Comparison of ENCODE assay signal across 8 mouse cellular contexts in genomic region chr19:42430981-42431380, GRCm38 (mm10). TPM values are rescaled to one million over a fixed set of nuclear protein-coding genes. Genes with fewer than 3 reads are reported as not detected.
DNase-seq lines count a peak whose midpoint lies in the region; ATAC-seq and TF ChIP-seq lines count a peak whose summit lies in the region.

No protein-coding gene starts in this region.

- TF ChIP-seq POLR2A in brain, embryonic 14.5 days (IDR thresholded peaks at IDR 0.05; ENCODE audit: borderline replicate concordance, extremely low read depth, insufficient read depth, insufficient read length, poor library complexity, severe bottlenecking) = no peak
- no peak for TF ChIP-seq POLR2A in thymus, adult 2 months (IDR thresholded peaks at IDR 0.05; ENCODE audit: control insufficient read depth, extremely low read depth, insufficient read depth, low read length, poor library complexity)

- DNase-seq in heart, adult 9 months (ENCODE audit: low spot score in 2 of 2) = no peak
- peak; percentile 63 for DNase-seq in brain, embryonic 14.5 days (ENCODE audit: low read depth)
- peak; percentile 29 for DNase-seq in hindbrain, embryonic 11.5 days (ENCODE audit: low spot score)
- DNase-seq in embryo, embryonic 10.5 days (ENCODE audit: low spot score) = no peak
- DNase-seq in thymus, adult 2 months = no peak
- no peak for DNase-seq in embryo, embryonic 11 days

- ATAC-seq in heart, embryonic 14.5 days (ENCODE audit: insufficient number of reproducible peaks, insufficient read depth, low FRiP score, low read depth) = no peak
- ATAC-seq in hindbrain, embryonic 11.5 days (ENCODE audit: low FRiP score) = peak; percentile 38
- peak; percentile 18; the same call in 1 of the 2 replicates for ATAC-seq in midbrain, embryonic 13.5 days

- peaks cover 0 to 12% of the 10 kb centered on the region in 2 experiments; a peak in 3 of 4 replicates for H3K4me1 ChIP-seq in heart, embryonic 14.5 days (ENCODE audit: control insufficient read depth in 2 of 2, insufficient read depth in 2 of 2, low read length in 2 of 2)
- H3K4me1 ChIP-seq in hindbrain, embryonic 11.5 days (replicated peaks; ENCODE audit: control insufficient read depth, insufficient read depth, low read length) = peaks cover 5% of the 10 kb centered on the region; the same call in 1 of the 2 replicates
- peaks cover 18% of the 10 kb centered on the region for H3K4me1 ChIP-seq in midbrain, embryonic 13.5 days (replicated peaks)
- H3K4me1 ChIP-seq in thymus, adult 2 months (replicated peaks; ENCODE audit: control insufficient read depth, insufficient read depth, low read length) = no peaks in the 10 kb centered on the region; the same call in 1 of the 2 replicates

- H3K4me3 ChIP-seq in heart, embryonic 14.5 days (ENCODE audit: control insufficient read depth in 1 of 2, insufficient read depth in 1 of 2, low read depth in 1 of 2, low read length in 2 of 2) = peak overlapping the region in 1 of 2 experiments; percentile 48; a peak in 3 of 4 replicates
- H3K4me3 ChIP-seq in hindbrain, embryonic 11.5 days (ENCODE audit: low read depth, low read length) = peak overlapping the region; percentile 52
- peak overlapping the region; percentile 62 for H3K4me3 ChIP-seq in midbrain, embryonic 13.5 days (replicated peaks)
- no peak overlapping the region for H3K4me3 ChIP-seq in thymus, adult 2 months (ENCODE audit: control insufficient read depth, insufficient read depth, low read length)

- H3K27ac ChIP-seq in heart, embryonic 14.5 days (replicated peaks in 1 of 2; ENCODE audit: control insufficient read depth in 1 of 2, insufficient read depth in 1 of 2, low read depth in 2 of 2, low read length in 2 of 2) = no peak overlapping the region
- H3K27ac ChIP-seq in hindbrain, embryonic 11.5 days (ENCODE audit: low read depth, low read length) = no peak overlapping the region
- H3K27ac ChIP-seq in midbrain, embryonic 13.5 days = peak overlapping the region; percentile 39; the same call in 1 of the 2 replicates
- no peak overlapping the region for H3K27ac ChIP-seq in thymus, adult 2 months (ENCODE audit: control insufficient read depth, insufficient read depth, low read length)

- peaks cover 86% of the 10 kb centered on the region for H3K27me3 ChIP-seq in heart, embryonic 14.5 days (ENCODE audit: control insufficient read depth, insufficient read depth, low read length)
- peaks cover 30% of the 10 kb centered on the region for H3K27me3 ChIP-seq in hindbrain, embryonic 11.5 days (ENCODE audit: control insufficient read depth, insufficient read depth, low read length)
- H3K27me3 ChIP-seq in midbrain, embryonic 13.5 days = peaks cover 48% of the 10 kb centered on the region
- H3K27me3 ChIP-seq in thymus, adult 2 months (ENCODE audit: control insufficient read depth, insufficient read depth, low read length) = peaks cover 14% of the 10 kb centered on the region

- H3K4me2 ChIP-seq in heart, embryonic 14.5 days (ENCODE audit: low read length) = peak overlapping the region; percentile 88
- peak overlapping the region; percentile 72 for H3K4me2 ChIP-seq in hindbrain, embryonic 11.5 days (replicated peaks; ENCODE audit: low read depth, low read length)
- H3K4me2 ChIP-seq in midbrain, embryonic 13.5 days (replicated peaks) = peak overlapping the region; percentile 77

- H3K36me3 ChIP-seq in heart, embryonic 14.5 days (ENCODE audit: control insufficient read depth, insufficient read depth, low read length) = no peaks in the 10 kb centered on the region
- H3K36me3 ChIP-seq in hindbrain, embryonic 11.5 days (ENCODE audit: control insufficient read depth, insufficient read depth, low read length) = no peaks in the 10 kb centered on the region
- no peaks in the 10 kb centered on the region for H3K36me3 ChIP-seq in midbrain, embryonic 13.5 days
- H3K36me3 ChIP-seq in thymus, adult 2 months (ENCODE audit: control insufficient read depth, insufficient read depth, low read length) = no peaks in the 10 kb centered on the region

- WGBS in heart, embryonic 14.5 days = 7% methylated on average over 17 of the region's 19 CpGs
- 2% methylated on average over 19 of the region's 19 CpGs for WGBS in hindbrain, embryonic 11.5 days
- 1% methylated on average over 19 of the region's 19 CpGs for WGBS in midbrain, embryonic 13.5 days
- WGBS in thymus, adult 2 months = 11% methylated on average over 19 of the region's 19 CpGs

- TF ChIP-seq CTCF in brain, embryonic 14.5 days (IDR thresholded peaks at IDR 0.05; ENCODE audit: borderline replicate concordance, extremely low read depth, insufficient read depth, insufficient read length) = no peak
- TF ChIP-seq CTCF in thymus, adult 2 months (IDR thresholded peaks at IDR 0.05; ENCODE audit: borderline replicate concordance, control insufficient read depth, extremely low read depth, insufficient read depth, low read length, poor library complexity) = no peak

- no peak overlapping the region for H3K9ac ChIP-seq in heart, embryonic 14.5 days (ENCODE audit: low read length)
- H3K9ac ChIP-seq in hindbrain, embryonic 11.5 days (ENCODE audit: low read depth, low read length) = peak overlapping the region; percentile 12
- H3K9ac ChIP-seq in midbrain, embryonic 13.5 days (replicated peaks) = peak overlapping the region; percentile 86

- H3K9me3 ChIP-seq in heart, embryonic 14.5 days (ENCODE audit: control insufficient read depth, low read length) = no peaks in the 10 kb centered on the region
- no peaks in the 10 kb centered on the region for H3K9me3 ChIP-seq in hindbrain, embryonic 11.5 days (ENCODE audit: control insufficient read depth, low read length)
- no peaks in the 10 kb centered on the region for H3K9me3 ChIP-seq in midbrain, embryonic 13.5 days

RNA-seq across cellular contexts. Expression of gene Crtac1, which starts 0.6 kb away (rescaled TPM):
- polyA plus RNA-seq in heart, embryonic 14.5 days (2014; fragmentation: Nextera tagmentation; extraction: Ambion mirVana) = 0.80 and 1.1 TPM in 2 replicates
- 21.5 and 21.7 TPM in 2 replicates for polyA plus RNA-seq in brain, embryonic 14.5 days (2012; rRNA removed)
- 12.1 and 13.0 TPM in 2 replicates for polyA plus RNA-seq in hindbrain, embryonic 11.5 days (2014; fragmentation: Nextera tagmentation; extraction: Ambion mirVana)
- 14.8 and 18.9 TPM in 2 replicates for polyA plus RNA-seq in midbrain, embryonic 13.5 days (2015; fragmentation: Nextera tagmentation; extraction: Ambion mirVana)
- 0.64 and 1.1 TPM in 2 replicates for polyA plus RNA-seq in thymus, adult 2 months (2012; rRNA removed)

Comparison
In these comparisons a context has a peak if more than half of its experiments do, and no peak if none do; other contexts are left out.
1. DNase-seq: peak in brain, embryonic 14.5 days (single experiment) and hindbrain, embryonic 11.5 days (single experiment); none in heart, adult 9 months (0 of 2), embryo, embryonic 10.5 days (single experiment), thymus, adult 2 months (single experiment) and embryo, embryonic 11 days (single experiment).
2. Peak in every context shown above with its lines, with median percentiles within 50 percentile points of each other: H3K4me2 ChIP-seq.